Mouse (Mus musculus) olfactory bulb, adult 2 months (tissue): ENCODE measurements around the gene Cspg4.

Source experiments
- CTCF ChIP-seq: fragments of 200-500 bp; IDR thresholded peaks from 2 replicates; pipeline ENCODE4 v1.5.1; 2012; ENCODE audit warnings: low read depth, mild to moderate bottlenecking, low read length, moderate library complexity; ENCODE audit not compliant: insufficient read depth
- POLR2A ChIP-seq: fragments of 200-500 bp; IDR thresholded peaks from 2 replicates; pipeline ENCODE4 v1.6.1; 2012; ENCODE audit warnings: mild to moderate bottlenecking, low read depth, low read length, moderate library complexity; ENCODE audit not compliant: insufficient read depth

DNA sequence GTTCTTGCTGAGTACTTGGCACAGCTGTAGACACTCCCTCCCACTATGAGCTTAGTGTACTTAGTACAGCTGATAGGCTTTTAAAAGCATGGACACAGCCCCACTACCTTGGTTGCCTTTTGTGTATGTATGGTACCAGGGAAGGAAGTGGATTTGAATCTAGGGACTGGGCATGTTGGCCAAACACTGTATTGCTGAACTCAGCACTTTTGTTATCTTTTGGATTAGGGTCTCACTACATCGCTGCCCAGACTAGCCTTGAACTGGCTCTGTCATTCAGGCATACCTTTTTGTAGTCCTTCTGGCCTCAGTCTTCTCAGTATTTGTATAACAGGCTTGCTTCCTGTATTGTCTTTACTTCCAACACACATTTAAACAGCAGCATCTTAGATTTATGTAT lies 65.7 kb downstream of the Cspg4 start:
- TF ChIP-seq CTCF (no peak), POLR2A (no peak)
